Mouse (Mus musculus) forebrain, postnatal 0 days (tissue): ENCODE measurements around the gene Pex12. TPM values are rescaled to one million over a fixed set of nuclear protein-coding genes. Genes with fewer than 3 reads are reported as not detected.
"Not testable (repeated sequence)": the region's sequence is repeated elsewhere in the genome, so short reads cannot be mapped to it uniquely, and the experiment has no call there.

Source experiments
- ATAC-seq: fragments of 200-750 bp; cut with Nextera tagmentation; 2 replicates; pipeline ENCODE4 v1.8.0; 2017; ENCODE audit warnings: mild to moderate bottlenecking, moderate library complexity
- DNase-seq: peaks from one replicate; pipeline ENCODE4 v3.0.0-alpha.2; 2015
- H3K27ac ChIP-seq: fragments of 300-500 bp; sonication (generic); 2 replicates; pipeline ENCODE4 v1.5.1; 2014; ENCODE audit warnings: low read depth, mild to moderate bottlenecking, antibody characterized with exemption, low read length, moderate library complexity, mixed read lengths
- H3K27me3 ChIP-seq: fragments of 300-500 bp; sonication (generic); 2 replicates; pipeline ENCODE4 v1.6.1; 2014; ENCODE audit warnings: mild to moderate bottlenecking, low read length, mixed read lengths; ENCODE audit not compliant: insufficient read depth
- H3K36me3 ChIP-seq: fragments of 300-500 bp; sonication (generic); 2 replicates; pipeline ENCODE4 v1.6.1; 2014; ENCODE audit warnings: mild to moderate bottlenecking, moderate library complexity; ENCODE audit not compliant: insufficient read depth
- H3K4me1 ChIP-seq: fragments of 300-500 bp; sonication (generic); 2 replicates; pipeline ENCODE4 v1.6.1; 2014; ENCODE audit warnings: antibody characterized with exemption; ENCODE audit not compliant: insufficient read depth
- H3K4me2 ChIP-seq: fragments of 300-500 bp; sonication (generic); 2 replicates; pipeline ENCODE4 v1.6.1; 2014; ENCODE audit warnings: low read depth, mild to moderate bottlenecking, moderate library complexity
- H3K4me3 ChIP-seq: fragments of 300-500 bp; sonication (generic); 2 replicates; pipeline ENCODE4 v1.5.1; 2014; ENCODE audit warnings: low read depth, low read length, mixed read lengths
- H3K9ac ChIP-seq: fragments of 300-500 bp; sonication (generic); 2 replicates; pipeline ENCODE4 v1.6.1; 2014; ENCODE audit warnings: mild to moderate bottlenecking
- H3K9me3 ChIP-seq: fragments of 300-500 bp; sonication (generic); 2 replicates; pipeline ENCODE4 v1.6.1; 2016; ENCODE audit warnings: low read length
- CTCF ChIP-seq: sonication (generic); IDR thresholded peaks from 2 replicates; pipeline ENCODE4 v1.5.1; 2016; ENCODE audit warnings: antibody characterized with exemption, control low read depth, low read depth
- WGBS: fragments of 180-500 bp; shearing (Covaris S2); extraction: QIAGEN DNeasy Blood & Tissue Kit; methylation state at CpG from one replicate; pipeline ENCODE4 v1.1.7; 2014; 5-methylcytosine and 5-hydroxymethylcytosine counted together
- polyA plus RNA-seq: library from polyadenylated mRNA; unstranded; fragments of >200 nt; fragmentation: Nextera tagmentation; extraction: Ambion mirVana; gene quantifications from 2 replicates; pipeline ENCODE4 v1.2.1, GENCODE M21; 2015
- total RNA-seq: library from RNA; depleted of rRNA; stranded (reverse); fragments of >200 nt; gene quantifications from 2 replicates; pipeline ENCODE4 v1.2.3, GENCODE M21; 2014; rRNA removed

Gene Pex12
- total and polyA plus RNA-seq, 2 experiments from 2014 or later: 12.8 to 16.2 TPM

DNA sequence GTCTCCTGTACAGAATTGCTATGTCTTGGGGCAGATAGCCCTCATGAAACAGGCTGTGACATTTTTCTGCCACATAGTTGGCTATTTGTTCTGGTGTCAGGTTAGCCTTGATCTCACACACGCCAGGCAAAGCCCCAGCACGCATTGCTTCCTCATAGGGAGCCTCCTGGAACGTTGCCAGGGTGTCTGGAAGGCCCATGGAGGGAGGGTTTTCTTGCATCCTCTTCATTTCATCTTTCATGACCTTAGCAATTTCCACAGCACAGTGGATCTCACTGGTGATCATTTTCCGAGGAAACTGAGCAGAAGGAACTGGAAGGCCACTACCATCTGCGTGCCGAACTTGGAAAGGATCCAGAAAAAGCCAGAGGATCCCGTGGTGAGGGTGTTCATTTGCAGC lies 26.1 kb downstream of the Pex12 start:
- no peak for DNase-seq
- no peaks in the 10 kb centered on the region for H3K9me3 ChIP-seq

DNA sequence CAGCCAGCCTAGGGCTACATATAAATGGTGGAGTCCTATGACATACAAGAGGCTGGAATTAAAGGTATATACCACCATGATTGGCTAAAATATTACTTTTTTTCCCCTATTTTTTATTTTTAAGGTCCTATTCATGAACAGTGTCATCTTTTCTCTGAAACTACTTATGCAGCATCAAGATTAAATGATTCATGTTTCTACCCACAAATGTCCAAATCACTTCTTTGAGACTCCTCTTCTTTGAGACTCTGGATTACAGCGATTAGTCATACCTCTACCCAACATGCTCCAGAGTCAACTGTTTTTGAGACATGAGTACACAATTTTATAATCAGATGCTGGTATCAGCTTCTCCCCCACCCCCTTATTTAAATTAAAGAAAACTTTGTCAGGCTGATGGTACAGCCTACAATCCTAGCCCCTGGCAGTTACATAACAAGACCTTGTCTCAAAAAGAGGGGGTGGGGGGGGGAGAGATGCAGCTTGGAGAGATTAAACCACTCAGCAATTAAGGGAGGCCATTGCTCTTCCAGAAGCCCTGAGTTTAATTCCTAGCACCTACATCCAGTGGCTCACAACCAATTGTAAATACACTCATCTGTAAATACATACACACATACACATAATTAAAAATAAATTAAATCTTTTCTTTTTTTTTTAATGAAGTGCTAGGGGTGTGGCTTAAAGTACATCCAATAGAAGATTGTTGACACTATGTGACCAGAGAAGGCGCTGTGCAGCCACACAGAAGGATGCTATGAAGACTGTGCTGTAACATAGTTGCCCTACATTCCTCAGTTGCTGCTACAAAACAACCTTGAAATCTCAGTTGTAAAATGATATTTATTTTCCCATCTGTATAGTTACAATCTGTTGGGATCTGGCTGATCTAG lies 30.2 kb downstream of the Pex12 start:
- Histone ChIP-seq H3K4me2 (peak overlapping the region; percentile 66), H3K27ac (peak overlapping the region; percentile 50), H3K4me3 (peak overlapping the region; percentile 11; the same call in 1 of the 2 replicates), H3K36me3 (no peaks in the 10 kb centered on the region), H3K4me1 (no peaks in the 10 kb centered on the region), H3K27me3 (no peaks in the 10 kb centered on the region; the same call in 1 of the 2 replicates), H3K9ac (no peak overlapping the region), H3K9me3 (no peaks in the 10 kb centered on the region)
- peak; percentile 41 for TF ChIP-seq CTCF
- ATAC-seq (no peak), DNase-seq (peak; percentile 35)
- WGBS: 5% methylated on average over 2 of the region's 2 CpGs

More for the DNA sequence above, 26.1 kb downstream of the Pex12 start:
- TF ChIP-seq CTCF: no peak
- H3K4me1 ChIP-seq: no peaks in the 10 kb centered on the region
- no peak overlapping the region for H3K4me3 ChIP-seq
- H3K36me3 ChIP-seq: no peaks in the 10 kb centered on the region
- H3K4me2 ChIP-seq: no peak overlapping the region
- no peaks in the 10 kb centered on the region; the same call in 1 of the 2 replicates for H3K27me3 ChIP-seq
- H3K27ac ChIP-seq: no peak overlapping the region
- 56% methylated on average over 7 of the region's 7 CpGs for WGBS
- no peak overlapping the region for H3K9ac ChIP-seq
- no peak for ATAC-seq

DNA sequence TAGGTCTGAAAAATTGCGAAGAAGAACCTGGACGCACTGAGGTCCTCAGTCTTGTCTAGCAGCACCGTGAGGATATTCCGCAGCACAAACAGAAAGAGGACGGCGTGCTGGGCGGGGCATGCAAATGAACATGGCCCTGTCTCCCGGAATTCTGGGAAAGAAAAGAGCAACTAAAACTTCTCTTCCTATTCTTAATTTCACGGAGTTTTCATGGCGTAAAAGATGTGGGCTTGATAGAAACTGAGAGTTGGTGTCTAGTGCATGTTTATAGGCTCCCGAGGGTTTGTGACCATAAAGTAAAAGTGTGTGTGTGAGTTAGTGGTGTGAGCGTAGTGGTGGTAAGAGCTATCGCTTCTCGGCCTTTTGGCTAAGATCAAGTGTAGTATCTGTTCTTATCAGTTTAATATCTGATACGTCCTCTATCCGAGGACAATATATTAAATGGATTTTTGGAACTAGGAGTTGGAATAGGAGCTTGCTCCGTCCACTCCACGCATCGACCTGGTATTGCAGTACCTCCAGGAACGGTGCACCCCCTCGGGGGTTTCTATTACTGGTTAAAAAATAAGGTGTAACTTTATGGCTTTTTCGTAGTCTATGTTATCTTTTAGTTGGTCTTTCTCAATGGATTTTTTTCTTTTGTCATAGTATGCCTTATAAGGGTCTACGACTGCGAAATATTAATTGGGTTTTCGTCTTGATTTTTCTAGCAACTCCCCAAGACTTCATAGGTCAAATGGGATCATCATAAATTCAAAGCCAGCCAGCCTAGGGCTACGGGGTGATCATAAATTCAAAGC lies 31.0 kb downstream of the Pex12 start:
- Histone ChIP-seq H3K9me3 (no peaks in the 10 kb centered on the region), H3K4me2 (peak overlapping the region; percentile 66), H3K27ac (peak overlapping the region; percentile 89), H3K9ac (peak overlapping the region; percentile 65), H3K27me3 (no peaks in the 10 kb centered on the region), H3K36me3 (no peaks in the 10 kb centered on the region), H3K4me1 (no peaks in the 10 kb centered on the region), H3K4me3 (peak overlapping the region; percentile 58)
- TF ChIP-seq CTCF: no peak
- 1% methylated on average over 24 of the region's 26 CpGs for WGBS
- peak; percentile 94 for DNase-seq
- ATAC-seq: peak; percentile 90

DNA sequence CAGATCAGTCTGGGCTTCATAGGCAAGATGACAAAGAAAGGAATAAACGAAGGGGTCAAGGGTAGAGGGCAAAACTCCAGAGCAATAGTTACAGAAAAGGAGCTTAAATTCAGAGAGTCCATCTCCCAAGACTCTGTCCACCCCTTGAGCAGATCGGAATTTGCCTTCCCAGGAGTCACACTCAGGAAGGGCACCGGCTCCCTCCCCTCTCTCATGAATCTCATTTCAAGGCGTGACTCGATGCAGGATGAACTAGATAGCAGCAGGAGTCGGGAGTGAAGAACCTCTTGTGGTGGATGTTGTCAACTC lies 31.6 kb downstream of the Pex12 start:
- peak; percentile 61 for ATAC-seq
- Histone ChIP-seq H3K4me3 (peak overlapping the region; percentile 58), H3K9me3 (no peaks in the 10 kb centered on the region), H3K4me1 (no peaks in the 10 kb centered on the region), H3K27ac (peak overlapping the region; percentile 89), H3K4me2 (peak overlapping the region; percentile 66), H3K9ac (peak overlapping the region; percentile 65), H3K27me3 (no peaks in the 10 kb centered on the region), H3K36me3 (no peaks in the 10 kb centered on the region)
- no peak for DNase-seq
- 0 out of 2 replicates have a peak, but pooled peaks have one; percentile 14 for TF ChIP-seq CTCF
- 1% methylated on average over 6 of the region's 6 CpGs for WGBS

DNA sequence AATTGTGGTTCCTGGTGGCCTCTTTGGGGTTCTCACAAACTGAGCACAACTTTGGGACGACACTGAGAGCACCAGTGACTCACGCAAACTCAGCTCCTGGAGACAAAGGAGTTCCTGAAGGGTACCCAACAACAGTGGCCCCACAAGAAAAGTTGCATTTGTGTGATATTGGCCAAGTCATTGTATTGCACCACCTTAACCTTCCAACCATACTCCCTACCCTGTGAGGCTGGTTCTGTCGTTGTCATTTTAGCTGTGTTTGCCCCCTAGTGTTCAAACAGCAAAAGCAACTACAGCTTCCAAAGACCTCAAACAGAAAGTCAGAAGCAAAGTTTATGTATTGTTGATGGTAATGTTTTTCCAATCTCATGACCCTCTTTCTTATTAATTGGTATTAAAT lies 39.2 kb downstream of the Pex12 start:
- Histone ChIP-seq H3K4me1 (no peaks in the 10 kb centered on the region), H3K4me2 (no peak overlapping the region), H3K27ac (no peak overlapping the region), H3K9me3 (no peaks in the 10 kb centered on the region), H3K27me3 (no peaks in the 10 kb centered on the region), H3K4me3 (no peak overlapping the region), H3K36me3 (no peaks in the 10 kb centered on the region), H3K9ac (no peak overlapping the region)
- ATAC-seq (no peak), DNase-seq (no peak)
- peak; percentile 66 for TF ChIP-seq CTCF
- 55% methylated on average over 3 of the region's 3 CpGs for WGBS

DNA sequence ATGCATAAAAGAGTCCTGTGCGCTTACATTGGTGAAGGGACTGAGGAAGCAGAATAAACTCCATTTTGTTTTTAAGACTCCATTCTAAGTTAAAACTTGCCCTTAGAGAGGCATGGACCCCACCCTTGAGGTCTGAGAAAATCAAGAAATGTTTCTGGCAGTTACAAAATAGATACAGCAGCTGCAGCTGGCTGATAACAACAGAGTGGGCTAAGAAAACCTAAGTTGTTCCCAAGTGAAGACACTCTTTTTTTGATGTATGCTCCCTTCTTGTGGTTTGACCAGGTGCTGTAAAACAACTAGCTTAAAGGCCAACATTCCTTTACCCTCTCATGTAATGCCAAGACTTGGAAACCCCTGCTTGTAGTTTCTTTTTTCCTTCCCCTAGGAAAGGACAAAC lies 39.7 kb downstream of the Pex12 start:
- WGBS: 94% methylated on average over 1 of the region's 1 CpGs
- no peak overlapping the region for H3K4me3 ChIP-seq
- no peaks in the 10 kb centered on the region for H3K36me3 ChIP-seq
- no peaks in the 10 kb centered on the region for H3K27me3 ChIP-seq
- no peak overlapping the region for H3K9ac ChIP-seq
- H3K4me2 ChIP-seq: no peak overlapping the region
- ATAC-seq: no peak
- no peak overlapping the region for H3K27ac ChIP-seq
- no peak for DNase-seq
- TF ChIP-seq CTCF: no peak
- no peaks in the 10 kb centered on the region for H3K9me3 ChIP-seq
- H3K4me1 ChIP-seq: no peaks in the 10 kb centered on the region

DNA sequence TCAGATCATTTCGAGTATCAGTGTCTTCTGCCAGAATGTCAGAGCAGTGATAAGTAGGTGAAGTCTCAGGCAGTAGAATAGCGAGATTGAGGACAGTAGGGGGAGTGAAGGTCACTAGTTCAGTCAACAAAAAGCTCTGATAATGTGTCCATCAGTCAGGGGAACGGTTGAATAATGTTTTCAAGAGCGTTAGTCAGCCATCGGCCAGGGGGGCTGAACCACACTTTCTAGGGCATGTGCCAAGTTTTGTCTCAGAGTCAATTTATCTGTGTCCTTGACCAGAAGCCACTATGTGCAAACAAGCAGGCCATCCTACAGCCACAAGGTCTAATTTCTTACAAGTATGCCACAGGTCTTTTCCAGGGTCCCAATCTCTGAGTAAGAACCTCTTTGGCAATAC lies 45.2 kb downstream of the Pex12 start:
- H3K4me2 ChIP-seq, H3K4me3 ChIP-seq, H3K9ac ChIP-seq, H3K27me3 ChIP-seq, DNase-seq, ATAC-seq, H3K4me1 ChIP-seq, H3K9me3 ChIP-seq, H3K36me3 ChIP-seq, H3K27ac ChIP-seq: not testable (repeated sequence)
- WGBS: 65% methylated on average over 5 of the region's 5 CpGs

Other genes starting within 250 kb of the Pex12 start
- gene Slfn2, start 237.5 kb downstream of the Pex12 start, total RNA-seq: 1.8 and 3.5 TPM in 2 replicates
- 1.5 and 1.9 TPM in 2 replicates for gene Slfn2, start 237.5 kb downstream of the Pex12 start, polyA plus RNA-seq
- 0.14 TPM in 1 of 2 replicates, not detected in the other for gene Slfn1, start 185.7 kb downstream of the Pex12 start, total RNA-seq
- gene Slfn1, start 185.7 kb downstream of the Pex12 start, polyA plus RNA-seq: 0.08 TPM in 1 of 2 replicates, not detected in the other
- 0.05 and 0.08 TPM in 2 replicates for gene Slfn4, start 127.4 kb downstream of the Pex12 start, total RNA-seq
- gene Slfn4, start 127.4 kb downstream of the Pex12 start, polyA plus RNA-seq: 0.06 TPM in 2 replicates
- gene Slfn3, start 111.3 kb downstream of the Pex12 start, total RNA-seq: 0.24 and 0.38 TPM in 2 replicates
- gene Slfn3, start 111.3 kb downstream of the Pex12 start, polyA plus RNA-seq: 0.10 TPM in 2 replicates
- gene Slfn14, start 15.9 kb downstream of the Pex12 start, total RNA-seq: not detected in 2 replicates
- not detected in 2 replicates for gene Slfn14, start 15.9 kb downstream of the Pex12 start, polyA plus RNA-seq
- 200 and 230 TPM in 2 replicates for gene Ap2b1, start 3.6 kb downstream of the Pex12 start, total RNA-seq
- gene Ap2b1, start 3.6 kb downstream of the Pex12 start, polyA plus RNA-seq: 76.4 and 110 TPM in 2 replicates
- gene Rasl10b, start 106.6 kb upstream of the Pex12 start, total RNA-seq: 99.0 and 107 TPM in 2 replicates
- gene Rasl10b, start 106.6 kb upstream of the Pex12 start, polyA plus RNA-seq: 38.4 and 38.6 TPM in 2 replicates
- 1.2 and 1.3 TPM in 2 replicates for gene Gas2l2, start 126.9 kb upstream of the Pex12 start, total RNA-seq
- gene Gas2l2, start 126.9 kb upstream of the Pex12 start, polyA plus RNA-seq: 0.50 and 0.98 TPM in 2 replicates
- gene 1700020L24Rik, start 135.1 kb upstream of the Pex12 start, total RNA-seq: 0.24 and 0.77 TPM in 2 replicates
- 0.40 and 0.63 TPM in 2 replicates for gene 1700020L24Rik, start 135.1 kb upstream of the Pex12 start, polyA plus RNA-seq
- 2.5 and 5.6 TPM in 2 replicates for gene Mmp28, start 160.5 kb upstream of the Pex12 start, total RNA-seq
- gene Mmp28, start 160.5 kb upstream of the Pex12 start, polyA plus RNA-seq: 0.97 and 1.1 TPM in 2 replicates
- gene Taf15, start 170.5 kb upstream of the Pex12 start, total RNA-seq: 16.5 and 27.8 TPM in 2 replicates
- 4.2 and 10.5 TPM in 2 replicates for gene Taf15, start 170.5 kb upstream of the Pex12 start, polyA plus RNA-seq
- not detected in 2 replicates for gene Heatr9, start 219.6 kb upstream of the Pex12 start, total RNA-seq
- gene Heatr9, start 219.6 kb upstream of the Pex12 start, polyA plus RNA-seq: not detected in 2 replicates
- gene Ccl5, start 227.9 kb upstream of the Pex12 start, total RNA-seq: not detected in 2 replicates
- 0.98 and 1.1 TPM in 2 replicates for gene Ccl5, start 227.9 kb upstream of the Pex12 start, polyA plus RNA-seq